Mouse (Mus musculus) liver, embryonic 12.5 days (tissue): ENCODE results near the gene Ddx10. TPM values are rescaled to one million over a fixed set of nuclear protein-coding genes. Genes with fewer than 3 reads are reported as not detected.
A peak's percentile ranks its signal among the peaks of the same experiment; 100 is the strongest.

Experiments
- ATAC-seq: fragments of 200-750 bp; cut with Nextera tagmentation; 2 replicates; pipeline ENCODE4 v1.8.0; 2017; ENCODE audit warnings: moderate number of reproducible peaks, mild to moderate bottlenecking, moderate library complexity
- H3K27ac ChIP-seq: fragments of 300-500 bp; sonication (generic); 2 replicates; pipeline ENCODE4 v1.5.1; 2016; ENCODE audit warnings: mild to moderate bottlenecking
- H3K27me3 ChIP-seq: fragments of 300-500 bp; sonication (generic); replicated peaks from 2 replicates; pipeline ENCODE4 v1.6.1; 2016; ENCODE audit warnings: mild to moderate bottlenecking, moderate library complexity
- H3K36me3 ChIP-seq: fragments of 300-500 bp; sonication (generic); 2 replicates; pipeline ENCODE4 v1.6.1; 2016; ENCODE audit warnings: mild to moderate bottlenecking, moderate library complexity
- H3K4me1 ChIP-seq: fragments of 300-500 bp; sonication (generic); 2 replicates; pipeline ENCODE4 v1.6.1; 2016
- H3K4me2 ChIP-seq: fragments of 300-500 bp; sonication (generic); 2 replicates; pipeline ENCODE4 v1.6.1; 2016; ENCODE audit warnings: mild to moderate bottlenecking, moderate library complexity
- H3K4me3 ChIP-seq: fragments of 300-500 bp; sonication (generic); 2 replicates; pipeline ENCODE4 v1.5.1; 2016; ENCODE audit warnings: mild to moderate bottlenecking, moderate library complexity
- H3K9ac ChIP-seq: fragments of 300-500 bp; sonication (generic); 2 replicates; pipeline ENCODE4 v1.6.1; 2016; ENCODE audit warnings: mild to moderate bottlenecking, moderate library complexity
- H3K9me3 ChIP-seq: fragments of 300-500 bp; sonication (generic); replicated peaks from 2 replicates; pipeline ENCODE4 v1.6.1; 2016; ENCODE audit warnings: mild to moderate bottlenecking, moderate library complexity
- WGBS: fragments of 180-500 bp; shearing (Covaris S2); methylation state at CpG from one replicate; pipeline ENCODE4 v1.1.7; 2016; ENCODE audit not compliant: insufficient replicate concordance; 5-methylcytosine and 5-hydroxymethylcytosine counted together
- polyA plus RNA-seq: library from polyadenylated mRNA; unstranded; fragments of >200 nt; fragmentation: Nextera tagmentation; extraction: Ambion mirVana; gene quantifications from 2 replicates; pipeline ENCODE4 v1.2.1, GENCODE M21; 2016

Ddx10 gene
- polyA plus RNA-seq, 1 experiment from 2014 or later: 24.3 TPM

DNA sequence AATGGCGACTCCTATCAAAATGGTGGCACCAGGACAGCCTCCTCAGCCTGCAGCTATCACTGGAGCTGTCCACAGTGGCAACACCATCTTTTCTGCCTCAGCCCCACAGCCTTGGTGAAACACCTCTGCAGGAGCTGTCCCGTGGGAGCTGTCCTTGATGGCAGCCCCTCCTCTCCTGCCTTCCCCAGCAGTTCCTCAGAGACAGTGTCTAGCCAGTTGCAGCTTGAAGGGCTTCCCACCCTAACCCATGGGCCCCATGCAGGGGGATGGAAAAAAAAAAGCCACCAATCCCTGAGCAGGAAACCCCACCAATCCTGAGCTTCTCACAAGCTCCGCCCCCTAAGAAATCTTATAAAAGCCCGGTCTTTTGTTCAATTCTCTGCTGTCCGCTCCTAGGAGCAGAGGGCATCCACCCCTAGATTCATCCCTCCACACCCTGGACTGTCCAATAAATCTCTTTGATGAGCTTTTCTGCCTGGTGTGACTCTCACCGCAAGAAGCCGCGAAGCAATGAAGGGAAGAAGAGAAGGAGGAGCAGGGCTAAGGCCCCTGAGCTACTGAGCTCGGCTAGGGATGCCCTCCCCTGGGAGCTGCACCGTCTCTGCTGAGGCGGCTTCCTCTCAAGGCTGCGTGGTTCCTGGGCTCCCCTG lies 176.9 kb downstream of the Ddx10 start:
- Histone ChIP-seq H3K9ac (no peak overlapping the region), H3K36me3 (no peaks in the 10 kb centered on the region), H3K4me3 (no peak overlapping the region), H3K27me3 (no peaks in the 10 kb centered on the region), H3K27ac (no peak overlapping the region), H3K4me2 (no peak overlapping the region), H3K4me1 (no peaks in the 10 kb centered on the region), H3K9me3 (no peaks in the 10 kb centered on the region)
- ATAC-seq: no peak
- WGBS: 68% methylated on average over 12 of the region's 12 CpGs

DNA sequence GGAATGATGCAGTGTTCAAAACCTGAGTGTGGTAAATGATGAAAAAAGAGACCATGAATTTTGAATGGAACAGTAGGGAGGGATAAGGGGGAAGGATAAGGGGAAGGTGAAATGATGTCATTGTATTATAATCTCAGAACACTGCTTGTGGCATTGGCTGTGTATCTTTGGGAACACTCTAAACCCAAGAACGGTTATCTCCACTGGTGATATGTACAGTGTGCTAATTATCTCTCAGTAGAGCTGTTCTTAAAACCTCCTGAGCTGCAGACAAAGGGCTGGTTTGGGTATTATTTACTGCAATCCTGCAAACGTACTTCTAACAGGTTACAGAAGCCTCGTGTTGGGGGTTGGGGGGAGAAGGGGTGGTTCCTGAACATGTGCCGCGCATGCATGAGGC lies 179.7 kb downstream of the Ddx10 start:
- 61% methylated on average over 5 of the region's 5 CpGs for WGBS
- no peak overlapping the region for H3K27ac ChIP-seq
- ATAC-seq: 0 out of 2 replicates have a peak, but pooled peaks have one; percentile 21
- no peaks in the 10 kb centered on the region for H3K27me3 ChIP-seq
- no peak overlapping the region for H3K4me2 ChIP-seq
- H3K4me1 ChIP-seq: no peaks in the 10 kb centered on the region
- H3K4me3 ChIP-seq: no peak overlapping the region
- no peak overlapping the region for H3K9ac ChIP-seq
- H3K36me3 ChIP-seq: no peaks in the 10 kb centered on the region
- no peaks in the 10 kb centered on the region for H3K9me3 ChIP-seq

DNA sequence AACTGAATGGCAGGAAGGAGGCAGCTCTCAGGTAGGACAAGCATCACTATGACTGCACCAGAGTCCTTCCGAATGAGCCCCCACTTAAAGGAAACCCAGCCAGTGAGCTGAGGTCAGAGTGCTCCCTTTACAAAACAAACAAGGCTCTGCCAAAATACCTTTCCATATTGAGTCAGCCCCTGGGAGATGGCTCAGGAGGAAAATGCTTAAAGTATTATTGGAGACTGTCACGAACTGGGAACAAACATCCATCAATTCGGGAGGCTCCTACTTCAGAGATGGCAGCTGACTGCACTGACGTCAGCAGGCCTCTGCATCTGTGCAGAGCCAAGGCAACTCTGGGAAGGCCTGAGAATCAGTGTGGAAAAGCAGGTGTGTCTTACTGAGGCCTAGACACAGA lies 181.4 kb downstream of the Ddx10 start:
- no peak for ATAC-seq
- Histone ChIP-seq H3K9ac (no peak overlapping the region), H3K9me3 (no peaks in the 10 kb centered on the region), H3K36me3 (no peaks in the 10 kb centered on the region), H3K4me1 (no peaks in the 10 kb centered on the region), H3K4me2 (no peak overlapping the region), H3K27ac (no peak overlapping the region), H3K4me3 (no peak overlapping the region), H3K27me3 (no peaks in the 10 kb centered on the region)
- 64% methylated on average over 4 of the region's 4 CpGs for WGBS

DNA sequence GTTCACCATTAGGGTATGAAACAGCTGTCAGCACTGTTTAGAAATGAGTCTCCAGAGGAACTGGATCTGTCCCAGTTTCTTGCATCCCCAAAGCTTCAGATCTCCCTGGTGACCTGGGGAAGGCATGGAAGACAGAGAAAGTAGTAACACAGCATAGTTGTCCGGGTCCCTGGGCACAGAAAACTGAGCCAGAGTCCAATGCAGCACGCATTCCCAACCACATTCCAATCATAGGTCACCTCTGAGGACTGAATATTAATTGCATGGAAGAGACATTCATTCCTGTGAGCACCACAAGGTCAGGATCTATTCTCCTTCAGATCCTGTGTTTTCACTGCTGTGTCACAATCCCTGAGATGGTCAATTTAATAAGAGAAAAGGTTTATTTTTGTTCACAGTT lies 182.8 kb downstream of the Ddx10 start:
- WGBS: 60% methylated on average over 2 of the region's 2 CpGs
- Histone ChIP-seq H3K4me3 (no peak overlapping the region), H3K27ac (no peak overlapping the region), H3K4me1 (no peaks in the 10 kb centered on the region), H3K9ac (no peak overlapping the region), H3K27me3 (no peaks in the 10 kb centered on the region), H3K9me3 (no peaks in the 10 kb centered on the region), H3K4me2 (no peak overlapping the region), H3K36me3 (no peaks in the 10 kb centered on the region)
- no peak for ATAC-seq

DNA sequence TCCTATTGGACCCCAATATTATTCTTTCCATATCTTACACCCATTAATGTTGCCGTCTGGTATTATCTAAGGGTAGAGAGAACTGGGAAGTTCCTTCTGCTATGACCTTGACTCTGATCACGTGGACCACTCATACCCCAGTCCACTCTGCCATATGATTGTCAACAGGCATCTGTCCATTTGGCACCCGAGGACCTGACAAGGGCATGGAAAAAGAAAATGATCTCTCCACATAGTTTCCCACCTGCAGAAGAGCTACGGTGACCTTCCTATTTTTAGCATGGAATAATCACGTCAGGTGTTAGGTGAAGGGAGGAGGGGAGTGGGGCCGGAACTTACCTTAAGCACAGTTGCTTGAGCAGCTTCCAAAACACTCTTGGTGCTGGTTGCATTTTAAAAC lies 183.3 kb downstream of the Ddx10 start:
- 58% methylated on average over 6 of the region's 6 CpGs for WGBS
- Histone ChIP-seq H3K36me3 (no peaks in the 10 kb centered on the region), H3K9me3 (no peaks in the 10 kb centered on the region), H3K27me3 (no peaks in the 10 kb centered on the region), H3K4me2 (no peak overlapping the region), H3K27ac (no peak overlapping the region), H3K4me1 (no peaks in the 10 kb centered on the region), H3K4me3 (no peak overlapping the region), H3K9ac (no peak overlapping the region)
- ATAC-seq: no peak

DNA sequence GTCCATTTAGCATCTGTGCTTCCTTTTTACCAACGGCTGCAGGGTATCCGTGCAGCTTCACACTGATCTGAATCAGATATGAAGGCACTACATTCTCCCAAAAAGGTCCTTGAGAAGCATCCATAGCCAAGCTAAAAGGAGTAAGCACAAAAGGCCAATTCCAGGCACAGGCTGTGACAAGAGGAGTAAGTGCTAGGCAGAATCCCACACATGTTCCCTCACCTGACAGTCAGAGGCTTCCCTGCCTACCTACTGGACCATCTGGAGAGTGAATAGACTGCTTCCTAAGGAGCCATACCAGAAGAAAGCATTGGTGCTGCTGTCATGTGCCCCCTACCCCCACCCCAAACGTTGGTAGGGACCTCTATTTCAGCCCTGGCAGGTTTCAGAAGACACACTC lies 192.5 kb downstream of the Ddx10 start:
- ATAC-seq: no peak
- H3K9ac ChIP-seq: no peak overlapping the region
- H3K27me3 ChIP-seq: no peaks in the 10 kb centered on the region
- H3K4me1 ChIP-seq: no peaks in the 10 kb centered on the region
- H3K4me2 ChIP-seq: no peak overlapping the region
- no peak overlapping the region for H3K4me3 ChIP-seq
- H3K36me3 ChIP-seq: no peaks in the 10 kb centered on the region
- 57% methylated on average over 3 of the region's 3 CpGs for WGBS
- H3K9me3 ChIP-seq: no peaks in the 10 kb centered on the region
- H3K27ac ChIP-seq: no peak overlapping the region

Other genes with a start within 250 kb of the Ddx10 start
- gene Exph5, start 53.6 kb upstream of the Ddx10 start, polyA plus RNA-seq: 0.23 and 0.46 TPM in 2 replicates
- 7.3 and 8.3 TPM in 2 replicates for gene Kdelc2, start 136.0 kb upstream of the Ddx10 start, polyA plus RNA-seq
- gene 4930550C14Rik, start 154.3 kb upstream of the Ddx10 start, polyA plus RNA-seq: 0.89 and 1.0 TPM in 2 replicates